19 mouse cellular contexts compared by ENCODE assay signal in the genomic region with DNA sequence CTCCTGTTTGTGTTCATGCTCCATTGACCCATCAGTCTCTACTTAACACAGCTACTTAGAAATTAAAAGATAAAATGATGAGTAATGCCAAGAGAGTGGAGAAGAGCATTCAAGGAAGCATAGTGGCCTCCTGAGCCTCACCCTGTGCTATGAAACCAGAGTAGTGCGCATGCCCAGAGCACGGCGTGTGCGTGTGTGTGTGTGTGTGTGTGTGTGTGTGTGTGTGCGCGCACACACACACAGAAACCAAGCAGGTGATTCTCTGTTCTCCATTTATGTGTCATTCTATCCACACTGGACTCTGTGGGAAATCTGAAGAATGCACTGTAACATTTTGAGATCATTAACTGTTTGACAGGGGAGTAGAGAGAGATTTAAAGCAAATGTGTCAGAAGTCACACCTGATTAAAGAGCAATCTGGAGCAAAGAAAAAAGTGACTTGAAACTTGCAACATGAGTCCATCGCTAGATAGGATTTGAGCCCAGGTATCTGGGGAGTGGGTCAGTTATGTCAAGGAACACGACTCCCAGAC.
"Had no signal": no experiment of that assay in that cellular context is flagged by ENCODE, and none has a peak within 500 bp of the region (broad histone marks: within the 10 kb centered on the region; RNA-seq: fewer than 3 reads in every experiment).

No protein-coding gene starts in this region.

- ATAC-seq: lung, postnatal 0 days; midbrain, embryonic 13.5 days; midbrain, embryonic 15.5 days had no signal

- H3K27ac ChIP-seq: lung, embryonic 15.5 days; macrophage; midbrain, embryonic 13.5 days; midbrain, embryonic 15.5 days; neural tube, embryonic 12.5 days had no signal

- H3K4me2 ChIP-seq: lung, embryonic 15.5 days; midbrain, embryonic 11.5 days; midbrain, embryonic 13.5 days; midbrain, embryonic 15.5 days; neural tube, embryonic 12.5 days had no signal

- H3K4me1 ChIP-seq: midbrain, embryonic 13.5 days; midbrain, embryonic 15.5 days; neural tube, embryonic 12.5 days had no signal

- H3K9me3 ChIP-seq: lung, embryonic 15.5 days; megakaryocyte, embryonic 14.5 days; midbrain, embryonic 13.5 days; midbrain, embryonic 15.5 days; neural tube, embryonic 12.5 days had no signal

- H3K4me3 ChIP-seq: lung, embryonic 15.5 days; megakaryocyte, embryonic 14.5 days; midbrain, embryonic 13.5 days; midbrain, embryonic 15.5 days; neural tube, embryonic 12.5 days had no signal

- H3K9ac ChIP-seq: lung, embryonic 15.5 days; midbrain, embryonic 13.5 days; midbrain, embryonic 15.5 days; neural tube, embryonic 12.5 days had no signal

- H3K36me3 ChIP-seq: lung, embryonic 15.5 days; midbrain, embryonic 13.5 days; midbrain, embryonic 15.5 days; neural tube, embryonic 12.5 days had no signal

- DNase-seq: lung, adult 2 months; lung, postnatal 14 days; lung, postnatal 36 days; retina, postnatal 1 day; right cerebral cortex, adult 18-20 months; right cerebral cortex, postnatal 25 days; right cerebral cortex, postnatal 4 days; spleen, adult 18-20 months; thymus, adult 18-20 months; thymus, postnatal 14 days; thymus, postnatal 36 days had no signal

- H3K27me3 ChIP-seq: lung, embryonic 15.5 days; megakaryocyte, embryonic 14.5 days; midbrain, embryonic 13.5 days; midbrain, embryonic 15.5 days; neural tube, embryonic 12.5 days had no signal
